Mouse (Mus musculus) embryonic facial prominence, embryonic 11.5 days (tissue): ENCODE measurements at regions not wholly inside any gene's neighbourhood (a gene's known extent, or its start where the extent isn't known, plus 50 kb on each side); places are given as distances from the start of the nearest gene placed in this dataset.

Experiments
- ATAC-seq: fragments of 200-750 bp; cut with Nextera tagmentation; replicated peaks from 2 replicates; pipeline ENCODE4 v1.8.0; 2017; ENCODE audit warnings: low read depth; ENCODE audit not compliant: insufficient number of reproducible peaks, low FRiP score, low TSS enrichment
- DNase-seq: peaks from one replicate; pipeline ENCODE4 v3.0.0-alpha.2; 2015; ENCODE audit warnings: low spot score
- H3K27ac ChIP-seq: fragments of 300-500 bp; sonication (generic); replicated peaks from 2 replicates; pipeline ENCODE4 v1.5.1; 2014; ENCODE audit warnings: mild to moderate bottlenecking, low read depth, low read length, control low read depth
- H3K27me3 ChIP-seq: fragments of 300-500 bp; sonication (generic); 2 replicates; pipeline ENCODE4 v1.6.1; 2014; ENCODE audit warnings: mild to moderate bottlenecking, low read length, moderate library complexity, mixed read lengths; ENCODE audit not compliant: control insufficient read depth, insufficient read depth
- H3K36me3 ChIP-seq: fragments of 300-500 bp; sonication (generic); replicated peaks from 2 replicates; pipeline ENCODE4 v1.6.1; 2014; ENCODE audit warnings: low read depth, mild to moderate bottlenecking, low read length, moderate library complexity, mixed read lengths; ENCODE audit not compliant: control insufficient read depth, insufficient read depth
- H3K4me1 ChIP-seq: fragments of 300-500 bp; sonication (generic); 2 replicates; pipeline ENCODE4 v1.6.1; 2014; ENCODE audit warnings: low read length, mixed read lengths; ENCODE audit not compliant: control insufficient read depth, insufficient read depth
- H3K4me2 ChIP-seq: fragments of 300-500 bp; sonication (generic); 2 replicates; pipeline ENCODE4 v1.6.1; 2014; ENCODE audit warnings: low read depth, mild to moderate bottlenecking, control low read depth, low read length, moderate library complexity
- H3K4me3 ChIP-seq: fragments of 300-500 bp; sonication (generic); 2 replicates; pipeline ENCODE4 v1.5.1; 2014; ENCODE audit warnings: low read depth, low read length, control low read depth
- H3K9ac ChIP-seq: fragments of 300-500 bp; sonication (generic); replicated peaks from 2 replicates; pipeline ENCODE4 v1.6.1; 2014; ENCODE audit warnings: mild to moderate bottlenecking, control low read depth, low read length
- H3K9me3 ChIP-seq: fragments of 300-500 bp; sonication (generic); replicated peaks from 2 replicates; pipeline ENCODE4 v1.6.1; 2016; ENCODE audit warnings: mild to moderate bottlenecking, low read length, inconsistent platforms, mixed read lengths; ENCODE audit not compliant: control insufficient read depth
- WGBS: fragments of 180-500 bp; shearing (Covaris S2); extraction: QIAGEN DNeasy Blood & Tissue Kit; methylation state at CpG from one replicate; pipeline ENCODE4 v1.1.7; 2014; 5-methylcytosine and 5-hydroxymethylcytosine counted together

- Histone ChIP-seq H3K27me3 (no peaks in the 10 kb centered on the region), H3K4me2 (no peak overlapping the region), H3K27ac (peak overlapping the region; percentile 47), H3K9me3 (no peaks in the 10 kb centered on the region), H3K9ac (no peak overlapping the region), H3K4me3 (no peak overlapping the region), H3K4me1 (no peaks in the 10 kb centered on the region; the same call in 1 of the 2 replicates), H3K36me3 (no peaks in the 10 kb centered on the region)
- ATAC-seq = no peak
- WGBS = 63% methylated on average over 6 of the region's 6 CpGs
- peak; percentile 66 for DNase-seq
Observed at GRCm38 (mm10) chr10:68356973-68357372, 78.4 kb upstream of the Arid5b start.

- Histone ChIP-seq H3K27me3 (no peaks in the 10 kb centered on the region), H3K4me2 (no peak overlapping the region), H3K4me3 (no peak overlapping the region), H3K9me3 (no peaks in the 10 kb centered on the region), H3K27ac (peak overlapping the region; percentile 47; the same call in 1 of the 2 replicates), H3K4me1 (no peaks in the 10 kb centered on the region; the same call in 1 of the 2 replicates), H3K36me3 (no peaks in the 10 kb centered on the region), H3K9ac (no peak overlapping the region)
- WGBS = 73% methylated on average over 5 of the region's 5 CpGs
- ATAC-seq = no peak
- no peak for DNase-seq
Observed at GRCm38 (mm10) chr10:68356521-68356920, 78.0 kb upstream of the Arid5b start.

- Histone ChIP-seq H3K27me3 (no peaks in the 10 kb centered on the region), H3K4me3 (no peak overlapping the region), H3K9me3 (no peaks in the 10 kb centered on the region), H3K27ac (peak overlapping the region; percentile 28; the same call in 1 of the 2 replicates), H3K4me1 (no peaks in the 10 kb centered on the region; the same call in 1 of the 2 replicates), H3K9ac (no peak overlapping the region), H3K4me2 (no peak overlapping the region), H3K36me3 (no peaks in the 10 kb centered on the region)
- WGBS = 22% methylated on average over 6 of the region's 6 CpGs
- ATAC-seq (no peak), DNase-seq (peak; percentile 46)
Observed at GRCm38 (mm10) chr10:68356093-68356485, 77.5 kb upstream of the Arid5b start.

- DNase-seq = no peak
- H3K4me2 ChIP-seq = no peak overlapping the region
- no peaks in the 10 kb centered on the region for H3K9me3 ChIP-seq
- ATAC-seq = no peak
- no peak overlapping the region for H3K4me3 ChIP-seq
- H3K9ac ChIP-seq = no peak overlapping the region
- no peaks in the 10 kb centered on the region for H3K36me3 ChIP-seq
- H3K27me3 ChIP-seq = no peaks in the 10 kb centered on the region
- 32% methylated on average over 6 of the region's 6 CpGs for WGBS
- H3K27ac ChIP-seq = peak overlapping the region; percentile 28; the same call in 1 of the 2 replicates
- H3K4me1 ChIP-seq = no peaks in the 10 kb centered on the region; the same call in 1 of the 2 replicates
Observed at GRCm38 (mm10) chr10:68355471-68356092, 77.0 kb upstream of the Arid5b start.

- no peaks in the 10 kb centered on the region for H3K27me3 ChIP-seq
- H3K36me3 ChIP-seq = no peaks in the 10 kb centered on the region
- H3K9ac ChIP-seq = no peak overlapping the region
- no peak overlapping the region for H3K4me2 ChIP-seq
- no peak overlapping the region; the same call in 1 of the 2 replicates for H3K27ac ChIP-seq
- DNase-seq (peak; percentile 53), ATAC-seq (0 out of 2 replicates have a peak, but pooled peaks have one; percentile 16)
- WGBS = 22% methylated on average over 7 of the region's 8 CpGs
- H3K4me1 ChIP-seq = no peaks in the 10 kb centered on the region; the same call in 1 of the 2 replicates
- H3K4me3 ChIP-seq = no peak overlapping the region
- no peaks in the 10 kb centered on the region for H3K9me3 ChIP-seq
Observed at GRCm38 (mm10) chr10:68354335-68355231, 76.0 kb upstream of the Arid5b start.

- 0 out of 2 replicates have a peak, but pooled peaks have one; percentile 17 for ATAC-seq
- Histone ChIP-seq H3K4me2 (no peak overlapping the region), H3K4me1 (no peaks in the 10 kb centered on the region; the same call in 1 of the 2 replicates), H3K4me3 (no peak overlapping the region), H3K27ac (no peak overlapping the region; the same call in 1 of the 2 replicates), H3K27me3 (no peaks in the 10 kb centered on the region), H3K9me3 (no peaks in the 10 kb centered on the region), H3K36me3 (no peaks in the 10 kb centered on the region), H3K9ac (no peak overlapping the region)
- DNase-seq = peak; percentile 64
- 38% methylated on average over 18 of the region's 18 CpGs for WGBS
Observed at GRCm38 (mm10) chr10:68353692-68354232, 75.2 kb upstream of the Arid5b start.

- H3K4me2 ChIP-seq = no peak overlapping the region
- H3K27ac ChIP-seq = no peak overlapping the region
- H3K4me1 ChIP-seq = no peaks in the 10 kb centered on the region; the same call in 1 of the 2 replicates
- WGBS = 83% methylated on average over 8 of the region's 8 CpGs
- H3K4me3 ChIP-seq = no peak overlapping the region
- DNase-seq (no peak), ATAC-seq (no peak)
- H3K27me3 ChIP-seq = no peaks in the 10 kb centered on the region
- H3K36me3 ChIP-seq = no peaks in the 10 kb centered on the region
- no peak overlapping the region for H3K9ac ChIP-seq
- no peaks in the 10 kb centered on the region for H3K9me3 ChIP-seq
Observed at GRCm38 (mm10) chr10:68351841-68352555, 73.5 kb upstream of the Arid5b start.
